Mouse (Mus musculus): ENCODE results near the gene 4933406M09Rik. TPM values are rescaled to one million over a fixed set of nuclear protein-coding genes. Genes with fewer than 3 reads are reported as not detected.

4933406M09Rik gene
- not detected for total RNA-seq (2021)
- long read RNA-seq, experiment 1: 0 reads
- long read RNA-seq, experiment 2: 0 reads

DNA sequence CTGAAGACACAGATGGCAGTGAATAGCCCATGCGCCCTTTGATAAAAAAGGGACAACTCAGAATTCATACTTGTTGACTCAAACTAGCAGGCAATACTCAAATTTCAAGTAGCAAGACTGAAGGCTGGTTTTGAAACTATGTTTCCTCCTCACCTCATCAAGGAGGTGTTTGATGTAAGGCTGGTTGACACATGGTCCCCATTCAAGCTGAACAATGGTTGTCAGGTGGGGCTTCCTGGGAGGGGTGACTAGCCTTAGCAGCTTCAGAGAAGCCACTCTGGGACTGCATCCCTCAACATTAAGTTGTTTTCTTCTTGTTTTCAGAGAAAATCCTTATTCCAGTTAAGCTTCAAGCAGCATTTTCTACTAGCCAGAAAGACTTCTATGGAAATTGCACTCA is at the start of gene 4933406M09Rik:
TSS of gene 4933406M09Rik (plus strand) at position 275 of the 400 bp plus-strand sequence.
- intact Hi-C loops (cut with DNase I): no loop called here

DNA sequence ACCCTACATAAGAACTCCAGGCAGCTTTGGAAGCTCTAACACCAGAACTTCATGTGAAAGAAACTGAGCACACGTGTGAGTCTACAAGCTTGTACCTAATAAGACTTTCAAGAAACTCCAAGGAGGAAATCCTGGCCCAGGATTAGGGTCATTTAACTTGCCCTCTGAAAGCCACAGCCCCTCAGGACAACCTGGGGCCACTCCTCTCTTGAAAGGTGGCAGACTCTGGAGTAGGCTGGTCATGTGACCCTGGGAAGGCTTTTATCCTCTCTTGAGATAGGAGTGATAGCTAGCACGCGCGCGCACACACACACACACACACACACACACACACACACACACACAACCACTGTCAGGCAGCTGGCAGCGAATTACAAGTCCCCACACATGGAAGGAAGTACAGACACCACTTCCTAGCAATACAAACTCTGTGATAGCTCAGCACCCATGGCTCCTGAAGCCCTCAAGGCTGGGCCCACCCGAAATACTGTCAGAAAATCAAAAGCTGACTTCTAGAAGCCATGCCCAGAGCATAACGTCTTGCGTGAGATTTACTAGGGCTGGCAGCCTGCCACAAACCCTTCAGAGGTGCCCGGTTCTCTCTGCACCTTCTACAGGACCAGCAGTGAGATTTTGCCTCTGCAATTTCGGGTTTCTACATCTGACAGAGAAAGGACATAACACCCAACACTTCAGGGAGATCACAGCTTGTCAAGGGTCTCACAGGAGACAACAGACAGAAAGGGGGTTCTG is 48.6 kb upstream of the 4933406M09Rik start:
- intact Hi-C loops (cut with DNase I): no loop called here
- no peak for DNase-seq

More for the DNA sequence above, at the start of gene 4933406M09Rik:
- DNase-seq: no peak

DNA sequence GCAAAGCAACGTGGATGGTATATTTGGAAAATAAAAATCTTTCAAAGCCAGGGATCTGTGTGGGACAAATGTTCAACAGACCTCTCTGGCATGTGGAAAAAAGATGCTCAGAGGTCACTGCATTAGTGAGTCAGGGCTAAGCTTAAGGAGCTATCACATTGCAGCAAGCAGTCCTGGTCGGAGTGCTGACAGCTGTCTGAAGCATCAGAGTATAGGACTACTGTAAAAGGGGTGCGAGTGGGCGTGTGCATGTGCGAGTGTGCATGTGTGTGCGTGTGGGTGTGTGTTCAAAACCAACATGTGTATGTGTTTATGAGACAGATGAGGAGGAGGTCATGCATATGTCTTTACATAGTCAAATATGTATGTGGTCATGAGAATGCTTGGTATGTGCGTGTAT is 46.6 kb upstream of the 4933406M09Rik start:
- DNase-seq: no peak
- intact Hi-C loops (cut with DNase I): no loop called here

DNA sequence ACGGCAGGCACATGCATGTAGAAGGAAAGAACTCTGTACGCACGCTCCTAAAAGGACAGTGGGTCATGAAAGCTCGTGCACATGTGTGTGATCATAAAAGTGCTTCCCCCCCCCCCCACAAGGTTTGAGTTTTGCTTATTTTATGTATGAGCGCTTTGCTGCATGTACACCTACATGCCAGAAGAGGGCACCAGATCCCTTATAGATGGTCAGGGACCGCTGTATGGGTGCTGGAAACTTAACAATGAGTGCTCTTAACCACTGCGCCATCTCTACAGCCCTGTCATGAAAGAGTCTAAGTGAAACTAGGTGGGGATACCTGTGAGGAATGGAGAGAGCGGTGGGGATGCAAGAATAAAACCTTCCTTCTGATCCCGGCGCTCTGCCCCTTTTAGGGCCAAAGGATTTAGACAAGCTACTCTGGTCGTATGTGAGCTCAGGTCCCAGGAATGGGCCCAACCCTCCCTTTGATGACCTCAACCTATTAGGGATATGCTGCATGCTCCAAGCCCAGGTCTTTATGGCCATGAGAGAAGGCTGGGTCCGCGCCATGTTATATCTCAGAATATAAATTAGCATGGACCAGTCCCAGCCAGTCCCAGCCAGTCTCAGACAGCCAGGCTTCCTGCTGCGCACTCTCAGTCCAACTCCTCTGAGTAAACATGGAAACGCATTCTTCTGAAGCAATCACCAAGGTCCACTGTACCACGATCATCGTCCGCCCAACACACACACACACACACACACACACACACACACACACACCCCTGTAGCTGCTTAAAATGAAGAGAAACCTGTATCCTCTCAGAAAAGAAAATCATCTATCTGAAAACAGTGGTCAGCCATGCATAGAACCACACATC is 45.8 kb upstream of the 4933406M09Rik start:
- no peak for DNase-seq
- intact Hi-C loops (cut with DNase I): no loop called here

DNA sequence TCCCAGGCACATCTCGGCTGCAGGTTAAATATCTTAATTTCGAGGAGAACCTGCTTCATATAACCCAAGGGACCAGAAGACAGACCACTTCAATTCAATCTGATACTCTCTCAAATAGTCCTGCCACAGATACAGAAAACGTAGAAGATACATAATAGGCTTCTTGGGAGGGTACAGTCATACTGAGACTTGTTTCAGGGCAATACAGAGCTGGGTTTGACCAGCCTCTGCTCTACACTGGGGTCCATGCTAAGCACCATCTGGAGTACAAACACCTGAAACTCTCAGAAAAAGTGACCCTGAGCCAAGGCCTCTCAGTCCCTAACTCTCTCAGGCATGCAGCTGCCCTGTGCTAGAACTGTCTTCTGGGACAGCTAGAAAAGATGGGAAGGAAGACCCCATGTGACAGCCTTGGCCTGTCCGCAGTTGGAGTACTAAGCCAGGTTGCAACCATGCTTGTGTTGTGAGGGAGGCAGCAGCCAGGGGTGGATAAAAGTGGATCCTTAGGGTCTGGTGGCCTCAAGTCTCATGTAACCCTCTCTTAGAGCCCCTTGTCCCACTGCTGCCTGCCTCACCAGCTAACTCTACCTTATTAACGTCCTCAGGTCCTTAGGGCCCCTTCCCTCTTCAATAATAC is 44.0 kb upstream of the 4933406M09Rik start:
- no peak for DNase-seq
- intact Hi-C loops (cut with DNase I): no loop called here

DNA sequence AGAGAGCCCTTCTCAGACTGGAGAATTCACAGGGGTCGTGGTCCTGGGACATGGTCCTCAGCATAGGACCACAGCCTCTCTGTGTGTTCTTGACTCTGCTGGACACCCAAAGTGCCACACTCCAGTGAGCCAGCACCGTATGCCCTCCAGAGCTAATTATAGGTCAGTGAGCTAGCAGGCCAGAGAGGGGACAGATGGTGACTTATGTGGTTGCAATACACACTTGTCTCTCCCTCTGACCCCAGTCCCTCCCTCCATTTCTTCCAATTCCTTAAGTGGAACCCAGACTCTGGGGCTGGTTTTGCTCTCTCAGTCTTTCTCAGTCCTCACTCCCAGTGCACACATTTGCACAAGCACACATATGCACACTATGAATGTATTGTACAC is 43.5 kb upstream of the 4933406M09Rik start:
- intact Hi-C loops (cut with DNase I): no loop called here
- no peak for DNase-seq

DNA sequence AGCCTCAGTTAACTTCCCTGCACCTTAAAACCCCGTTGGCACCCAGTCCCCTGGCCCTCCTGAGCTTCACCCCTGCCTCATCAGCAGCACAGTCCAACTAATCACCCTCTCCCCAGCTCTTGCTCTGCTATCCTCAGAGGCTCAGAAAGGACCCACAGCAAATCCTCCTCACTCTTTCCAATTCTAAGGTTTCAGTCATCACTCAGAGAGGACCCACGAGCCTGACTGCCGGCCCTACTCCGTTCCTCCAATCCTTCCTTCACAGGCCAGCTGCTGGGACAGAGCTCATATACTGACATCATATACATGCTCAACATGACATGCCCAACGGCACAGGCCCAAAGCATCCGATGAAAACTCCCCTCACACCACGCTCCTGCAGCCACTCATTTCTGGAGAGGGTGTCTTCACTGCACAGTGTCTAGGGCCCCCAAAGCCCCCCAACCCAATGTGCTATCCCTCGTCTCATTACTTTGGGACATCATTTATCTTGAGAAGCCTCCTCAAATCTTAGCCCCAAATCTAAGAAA is 42.9 kb upstream of the 4933406M09Rik start:
- intact Hi-C loops (cut with DNase I): no loop called here
- no peak for DNase-seq

DNA sequence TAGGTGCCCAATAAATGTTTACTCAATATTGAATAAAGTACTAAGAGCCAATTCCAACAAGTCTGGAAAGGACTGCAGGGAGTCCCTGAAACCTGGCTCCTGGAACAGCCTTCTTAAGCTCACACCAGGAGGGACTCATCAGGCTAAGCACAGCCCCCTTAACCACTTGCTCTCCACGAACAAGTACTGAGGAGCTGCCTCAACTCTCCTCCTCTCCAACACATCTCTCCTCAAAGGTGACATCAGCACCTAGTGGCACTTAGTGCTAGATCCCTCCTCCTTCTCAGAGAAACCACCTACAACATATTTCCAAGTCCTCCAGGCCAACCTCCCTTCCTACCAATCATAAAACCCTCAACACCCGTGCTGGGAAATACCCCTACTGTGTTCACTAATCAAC is 42.2 kb upstream of the 4933406M09Rik start:
- intact Hi-C loops (cut with DNase I): no loop called here
- no peak for DNase-seq

DNA sequence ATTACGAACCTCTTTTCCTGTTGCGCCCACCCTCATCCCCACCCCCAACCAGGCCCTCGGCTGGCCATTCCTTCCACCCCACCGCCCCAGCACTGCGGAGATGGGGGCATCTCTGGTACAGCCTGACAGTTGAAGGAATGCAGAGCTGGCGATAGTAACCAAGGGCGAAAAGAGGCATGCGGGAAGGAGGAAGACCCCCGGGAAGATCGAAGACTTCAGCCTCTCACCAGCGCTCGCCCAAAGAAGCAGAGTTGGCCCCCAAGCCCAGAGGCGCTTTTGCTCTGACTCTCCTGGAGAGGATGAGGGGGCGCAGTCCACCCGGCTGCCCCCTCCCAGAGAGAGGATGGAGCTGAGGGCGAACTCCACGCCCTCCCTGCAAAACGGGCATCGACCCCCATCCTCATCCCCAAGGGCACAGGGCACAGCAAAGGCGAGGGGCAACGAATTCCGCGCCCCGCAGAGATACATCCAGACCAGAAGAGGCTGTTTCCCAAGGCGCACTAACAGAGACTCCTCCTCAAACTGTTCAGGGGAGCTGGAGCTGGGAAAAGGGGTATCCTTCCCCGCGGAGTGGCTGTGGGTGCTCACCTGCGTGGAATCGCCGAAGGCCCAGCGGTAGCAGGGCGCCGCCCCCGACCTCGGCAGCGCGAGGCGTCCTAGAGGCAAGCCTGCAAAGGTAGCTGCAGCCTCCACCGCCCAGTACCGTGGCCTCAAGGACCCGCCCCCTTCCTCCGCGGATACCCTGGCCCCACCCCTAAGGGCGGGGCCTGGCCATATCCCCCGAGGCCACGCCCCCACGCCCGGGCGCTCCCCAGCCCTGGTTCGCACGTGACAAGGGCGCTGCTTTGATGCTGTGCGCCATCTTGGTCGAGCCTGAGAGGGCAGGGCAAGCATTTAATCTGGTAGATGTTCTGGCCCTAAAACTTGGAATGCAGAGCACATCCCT is 41.5 kb upstream of the 4933406M09Rik start:
- peak; percentile 52 to 77 for DNase-seq
- intact Hi-C loops (cut with DNase I): no loop called here

DNA sequence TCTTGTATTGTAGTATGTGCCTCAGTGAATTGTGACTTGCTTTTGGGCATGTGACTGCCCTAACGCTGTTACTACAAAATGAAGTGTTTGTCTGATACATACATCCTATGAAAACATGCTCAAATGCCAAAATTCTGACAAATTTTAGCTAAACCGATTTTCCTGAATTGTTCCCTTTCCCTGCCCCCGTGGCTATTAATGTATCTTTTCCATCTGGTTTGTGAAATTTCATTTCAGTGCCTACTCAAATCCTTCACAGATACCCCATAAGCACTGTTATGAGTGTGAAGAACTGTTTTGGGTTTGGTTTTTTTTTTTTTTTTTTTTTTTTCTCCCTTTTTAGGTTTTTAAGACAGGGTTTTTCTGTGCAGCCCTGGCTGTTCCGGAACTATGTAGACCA is 40.7 kb upstream of the 4933406M09Rik start:
- intact Hi-C loops (cut with DNase I): no loop called here
- no peak for DNase-seq

DNA sequence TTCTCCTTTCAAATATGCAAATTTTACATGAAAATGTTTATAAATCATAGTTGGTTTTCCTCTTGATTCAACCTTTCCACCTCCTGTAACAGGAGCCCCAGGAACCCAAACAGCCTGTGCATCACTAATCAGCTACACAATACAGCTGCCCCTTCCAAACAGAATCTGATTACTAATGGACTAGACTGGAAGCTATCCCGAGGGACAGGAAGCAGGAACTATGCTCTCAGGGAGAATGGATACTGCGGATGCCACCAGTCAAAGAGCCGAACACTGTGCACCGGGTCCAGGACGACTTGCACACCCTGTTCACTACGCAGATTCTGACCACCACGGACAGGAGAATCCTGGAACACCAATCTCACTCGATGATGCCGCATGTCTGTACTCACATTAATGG is 37.9 kb upstream of the 4933406M09Rik start:
- no peak for DNase-seq
- intact Hi-C loops (cut with DNase I): no loop called here

DNA sequence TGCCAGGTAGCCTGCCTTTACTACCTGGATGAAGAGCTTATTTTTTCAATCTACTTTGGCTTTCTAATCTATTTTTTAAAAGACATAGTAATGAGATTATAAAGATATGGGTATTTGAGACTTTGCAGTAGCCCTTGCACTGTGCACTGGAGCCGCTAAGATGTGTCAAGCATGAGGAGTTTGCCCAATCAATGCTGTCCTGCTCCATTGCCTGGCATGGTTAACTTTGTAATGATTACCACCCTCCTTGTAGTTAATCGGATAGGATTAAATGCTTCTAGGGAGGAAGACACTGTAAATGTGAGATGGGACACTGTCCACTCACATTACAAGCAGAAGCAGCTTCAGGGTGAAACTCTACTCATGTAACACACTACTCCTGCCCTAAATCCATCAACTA is 32.4 kb upstream of the 4933406M09Rik start:
- no peak for DNase-seq
- intact Hi-C loops (cut with DNase I): no loop called here

DNA sequence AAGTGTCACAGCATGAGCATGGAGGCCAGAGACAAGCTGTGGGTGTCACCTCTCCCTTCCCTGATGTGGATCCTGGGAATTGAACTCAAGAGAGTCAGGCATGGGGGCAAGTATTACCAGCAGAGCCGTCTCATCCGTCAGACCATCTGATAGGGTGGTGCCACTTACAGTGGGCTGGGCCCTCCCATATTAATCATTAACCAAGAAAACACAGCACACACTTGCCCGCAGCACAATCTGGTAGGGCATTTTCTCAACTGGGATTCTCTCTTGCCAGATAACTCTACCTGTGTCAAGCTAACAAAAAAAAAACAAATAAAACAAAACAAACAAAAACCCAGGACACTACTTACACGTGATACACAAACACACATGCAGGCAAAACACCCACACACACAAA is 28.3 kb upstream of the 4933406M09Rik start:
- intact Hi-C loops (cut with DNase I): no loop called here
- no peak for DNase-seq

DNA sequence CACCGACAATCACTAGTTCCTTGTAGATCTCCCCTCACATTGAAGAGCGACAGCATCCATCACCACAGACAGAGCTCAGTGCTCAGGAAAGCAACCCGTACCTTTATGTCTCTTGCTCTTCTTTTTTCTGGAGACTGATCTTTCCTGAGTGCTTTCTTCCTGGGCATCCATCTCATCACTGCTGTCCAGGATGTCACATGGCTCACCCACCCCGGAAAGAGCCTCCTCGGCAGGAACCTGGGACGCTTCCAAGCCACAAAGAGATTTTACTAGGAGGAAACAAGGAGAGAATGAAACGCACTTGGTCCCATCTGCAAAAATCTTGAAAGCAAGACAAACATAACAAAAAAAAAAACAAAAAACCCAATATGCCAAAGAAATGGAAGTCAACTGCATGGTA is 25.1 kb upstream of the 4933406M09Rik start:
- DNase-seq: no peak
- intact Hi-C loops (cut with DNase I): loop anchor here (1.0 to 10.0 kb wide), 3 partner anchors 47 to 234 kb away; partner anchors contain the start of genes Cyb5r1 and Klhl12

DNA sequence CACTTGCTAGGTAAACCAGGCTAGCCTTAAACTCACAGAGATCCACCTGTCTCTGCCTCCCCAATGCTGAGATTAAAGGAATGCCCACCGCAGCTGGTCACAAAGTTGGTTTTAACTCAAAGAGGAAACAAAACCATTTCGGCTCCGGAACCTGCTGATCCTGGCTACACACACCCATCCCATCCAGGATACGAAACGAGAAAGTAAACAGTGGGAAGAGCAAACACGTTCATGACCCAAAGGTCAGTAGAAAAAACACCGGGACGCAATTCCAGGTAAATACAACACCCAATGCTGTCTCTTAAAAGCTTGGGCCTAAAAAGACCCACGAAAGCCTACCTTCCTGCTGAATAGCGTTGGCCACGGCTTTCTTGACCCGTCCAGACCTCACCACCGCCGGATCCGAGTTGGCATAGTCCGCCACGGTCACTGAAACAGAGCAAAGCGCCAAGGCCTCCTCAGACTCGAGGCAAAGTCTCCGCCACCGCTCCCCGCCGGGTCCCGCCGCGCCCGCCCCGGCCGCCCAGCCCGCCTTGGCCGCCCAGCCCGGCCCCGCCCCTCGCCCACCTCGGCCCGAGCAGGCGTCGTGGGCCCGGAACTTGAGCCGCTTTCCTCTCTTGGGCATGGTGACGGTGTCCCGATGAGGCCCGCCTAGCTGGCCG is 24.4 kb upstream of the 4933406M09Rik start:
- intact Hi-C loops (cut with DNase I): loop anchor here (1.0 to 10.0 kb wide), 3 partner anchors 46 to 233 kb away; partner anchors contain the start of genes Cyb5r1 and Klhl12

DNA sequence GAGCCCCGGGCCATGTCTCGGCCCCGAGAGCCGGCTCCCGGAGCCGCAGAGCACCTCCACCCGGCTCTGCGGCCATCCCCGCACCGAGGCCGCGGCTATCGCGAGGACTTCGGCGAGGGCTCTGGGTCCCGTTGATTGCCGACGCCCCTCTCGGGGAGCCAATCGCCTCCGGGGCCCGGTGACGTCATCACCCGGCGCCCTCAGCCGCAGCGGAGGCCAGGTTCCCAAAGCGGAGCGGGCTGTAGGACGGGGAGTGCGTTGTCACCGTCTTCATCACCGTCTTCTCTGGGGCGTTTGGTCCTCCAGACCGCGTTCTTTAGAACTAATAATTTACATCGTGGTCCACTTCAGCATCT is 23.9 kb upstream of the 4933406M09Rik start, which contains the start of gene Tmem183a:
TSS of gene Tmem183a (minus strand) at position 123 of the 356 bp plus-strand sequence.
- peak; percentile 98 to 99 for DNase-seq
- intact Hi-C loops (cut with DNase I): loop anchor here (1.0 to 10.0 kb wide), 3 partner anchors 45 to 233 kb away; partner anchors contain the start of genes Cyb5r1 and Klhl12

More for the DNA sequence above, 24.4 kb upstream of the 4933406M09Rik start:
- no peak for DNase-seq

DNA sequence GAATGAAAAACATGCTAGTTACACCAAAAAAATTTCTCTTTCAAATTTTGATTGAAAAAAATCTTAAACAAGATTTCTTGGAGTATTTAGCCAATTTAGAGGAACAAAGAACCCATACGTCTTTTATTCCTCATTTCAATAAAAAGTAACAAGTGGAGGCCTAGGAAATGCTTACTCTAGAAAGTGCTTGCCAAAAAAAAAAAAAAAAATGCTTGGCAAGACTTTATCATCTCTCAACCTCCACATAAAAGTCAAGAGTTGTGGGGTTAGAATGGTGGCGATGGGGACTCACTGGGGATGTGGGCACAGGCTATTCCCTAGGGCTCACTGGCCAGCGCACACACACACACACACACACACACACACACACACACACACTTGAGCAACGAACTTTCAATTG is 22.5 kb upstream of the 4933406M09Rik start:
- DNase-seq: no peak
- intact Hi-C loops (cut with DNase I): loop anchor here (5.0 to 10.0 kb wide), 2 partner anchors 44 to 232 kb away; partner anchors contain the start of gene Cyb5r1

DNA sequence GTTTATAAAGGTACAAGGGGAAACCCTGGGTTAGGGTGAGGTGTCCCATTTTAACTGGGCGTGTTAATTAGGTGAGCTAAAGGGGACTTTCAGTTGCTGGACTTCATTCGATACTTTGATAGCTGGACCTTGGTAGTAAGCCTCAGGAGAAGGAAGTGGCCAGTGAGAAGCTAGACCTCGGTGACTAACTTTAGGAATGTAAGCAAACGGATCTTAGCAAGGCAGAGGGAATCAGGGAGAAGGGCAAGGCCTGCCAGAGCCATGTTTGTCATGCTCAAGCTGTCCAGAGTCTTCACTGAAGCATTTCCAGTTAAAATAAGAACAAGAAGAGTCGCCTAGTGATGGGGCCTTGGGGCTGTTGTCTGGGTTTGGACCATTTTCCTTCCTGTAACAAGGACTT is 20.2 kb upstream of the 4933406M09Rik start:
- intact Hi-C loops (cut with DNase I): loop anchor here (5.0 to 10.0 kb wide), 3 partner anchors 52 to 247 kb away; partner anchors contain the start of gene Adipor1
- no peak for DNase-seq
